Mouse (Mus musculus) stomach, embryonic 15.5 days (tissue): Measurements from ENCODE around the gene 2010300C02Rik. TPM values are rescaled to one million over a fixed set of nuclear protein-coding genes. Genes with fewer than 3 reads are reported as not detected.
A peak's percentile ranks its signal among the peaks of the same experiment; 100 is the strongest.

ENCODE experiments used
- ATAC-seq: fragments of 200-750 bp; cut with Nextera tagmentation; 2 replicates; pipeline ENCODE4 v1.8.0; 2017; ENCODE audit warnings: low read depth, moderate number of reproducible peaks, moderate TSS enrichment; ENCODE audit not compliant: insufficient read depth, low FRiP score
- H3K27ac ChIP-seq: fragments of 300-500 bp; sonication (generic); 2 replicates; pipeline ENCODE4 v1.5.1; 2015; ENCODE audit warnings: mild to moderate bottlenecking, inconsistent platforms
- H3K27me3 ChIP-seq: fragments of 300-500 bp; sonication (generic); replicated peaks from 2 replicates; pipeline ENCODE4 v1.6.1; 2015; ENCODE audit warnings: inconsistent platforms
- H3K36me3 ChIP-seq: fragments of 300-500 bp; sonication (generic); 2 replicates; pipeline ENCODE4 v1.6.1; 2015; ENCODE audit warnings: inconsistent platforms
- H3K4me1 ChIP-seq: fragments of 300-500 bp; sonication (generic); 2 replicates; pipeline ENCODE4 v1.6.1; 2015; ENCODE audit warnings: inconsistent platforms
- H3K4me2 ChIP-seq: fragments of 300-500 bp; sonication (generic); 2 replicates; pipeline ENCODE4 v1.6.1; 2015; ENCODE audit warnings: mild to moderate bottlenecking, inconsistent platforms
- H3K4me3 ChIP-seq: fragments of 300-500 bp; sonication (generic); replicated peaks from 2 replicates; pipeline ENCODE4 v1.5.1; 2015; ENCODE audit warnings: inconsistent platforms
- H3K9ac ChIP-seq: fragments of 300-500 bp; sonication (generic); 2 replicates; pipeline ENCODE4 v1.6.1; 2015; ENCODE audit warnings: inconsistent platforms
- H3K9me3 ChIP-seq: fragments of 300-500 bp; sonication (generic); 2 replicates; pipeline ENCODE4 v1.6.1; 2016; ENCODE audit warnings: inconsistent platforms
- WGBS: fragments of 180-500 bp; shearing (Covaris S2); methylation state at CpG from one replicate; pipeline ENCODE4 v1.1.7; 2015; 5-methylcytosine and 5-hydroxymethylcytosine counted together
- polyA plus RNA-seq: library from polyadenylated mRNA; unstranded; fragments of >200 nt; fragmentation: Nextera tagmentation; extraction: Ambion mirVana; gene quantifications from 2 replicates; pipeline ENCODE4 v1.2.1, GENCODE M21; 2015

2010300C02Rik gene
- polyA plus RNA-seq, 1 experiment from 2014 or later = 13.3 TPM

GRCm38 (mm10) chr1:37663606-37664005 lies 56.3 kb downstream of the 2010300C02Rik start:
- Histone ChIP-seq H3K27me3 (no peaks in the 10 kb centered on the region), H3K36me3 (no peaks in the 10 kb centered on the region), H3K9ac (no peak overlapping the region), H3K4me2 (no peak overlapping the region), H3K4me3 (no peak overlapping the region), H3K9me3 (no peaks in the 10 kb centered on the region), H3K4me1 (0 out of 2 replicates have a peak, but pooled peaks cover 4% of the 10 kb centered on the region), H3K27ac (no peak overlapping the region)
- WGBS = 72% methylated on average over 5 of the region's 5 CpGs
- no peak for ATAC-seq

- no peaks in the 10 kb centered on the region for H3K27me3 ChIP-seq
- no peak overlapping the region for H3K27ac ChIP-seq
- H3K9ac ChIP-seq = no peak overlapping the region
- H3K4me1 ChIP-seq = no peaks in the 10 kb centered on the region
- 88% methylated on average over 2 of the region's 2 CpGs for WGBS
- no peak for ATAC-seq
- no peaks in the 10 kb centered on the region; the same call in 1 of the 2 replicates for H3K9me3 ChIP-seq
- H3K4me2 ChIP-seq = no peak overlapping the region
- H3K36me3 ChIP-seq = no peaks in the 10 kb centered on the region
- no peak overlapping the region for H3K4me3 ChIP-seq
Measured at GRCm38 (mm10) chr1:37656017-37656416, 63.9 kb downstream of the 2010300C02Rik start.

GRCm38 (mm10) chr1:37653992-37654391 lies 65.9 kb downstream of the 2010300C02Rik start:
- no peak overlapping the region for H3K9ac ChIP-seq
- H3K4me2 ChIP-seq = no peak overlapping the region
- no peaks in the 10 kb centered on the region for H3K4me1 ChIP-seq
- H3K27ac ChIP-seq = no peak overlapping the region
- ATAC-seq = no peak
- no peaks in the 10 kb centered on the region; the same call in 1 of the 2 replicates for H3K9me3 ChIP-seq
- no peaks in the 10 kb centered on the region for H3K36me3 ChIP-seq
- no peaks in the 10 kb centered on the region for H3K27me3 ChIP-seq
- 79% methylated on average over 5 of the region's 5 CpGs for WGBS
- H3K4me3 ChIP-seq = no peak overlapping the region

- Histone ChIP-seq H3K27ac (no peak overlapping the region), H3K9ac (no peak overlapping the region), H3K4me1 (no peaks in the 10 kb centered on the region), H3K4me2 (no peak overlapping the region), H3K36me3 (no peaks in the 10 kb centered on the region), H3K4me3 (no peak overlapping the region), H3K9me3 (no peaks in the 10 kb centered on the region), H3K27me3 (no peaks in the 10 kb centered on the region)
- WGBS = 78% methylated on average over 10 of the region's 10 CpGs
- ATAC-seq = no peak
Measured at GRCm38 (mm10) chr1:37647066-37647465, 72.8 kb downstream of the 2010300C02Rik start.

GRCm38 (mm10) chr1:37644501-37644900 lies 75.4 kb downstream of the 2010300C02Rik start:
- Histone ChIP-seq H3K9ac (no peak overlapping the region), H3K9me3 (no peaks in the 10 kb centered on the region), H3K27ac (no peak overlapping the region), H3K4me2 (no peak overlapping the region), H3K27me3 (no peaks in the 10 kb centered on the region), H3K36me3 (no peaks in the 10 kb centered on the region), H3K4me1 (no peaks in the 10 kb centered on the region), H3K4me3 (no peak overlapping the region)
- no peak for ATAC-seq
- 89% methylated on average over 16 of the region's 16 CpGs for WGBS

- ATAC-seq = no peak
- H3K36me3 ChIP-seq = no peaks in the 10 kb centered on the region
- H3K4me2 ChIP-seq = no peak overlapping the region
- no peak overlapping the region for H3K9ac ChIP-seq
- H3K4me1 ChIP-seq = peaks cover 1% of the 10 kb centered on the region; the same call in 1 of the 2 replicates
- H3K4me3 ChIP-seq = no peak overlapping the region
- H3K27me3 ChIP-seq = no peaks in the 10 kb centered on the region
- no peak overlapping the region for H3K27ac ChIP-seq
- H3K9me3 ChIP-seq = no peaks in the 10 kb centered on the region
- 74% methylated on average over 5 of the region's 5 CpGs for WGBS
Measured at GRCm38 (mm10) chr1:37643794-37644365, 76.0 kb downstream of the 2010300C02Rik start.

GRCm38 (mm10) chr1:37641361-37641760 lies 78.5 kb downstream of the 2010300C02Rik start:
- Histone ChIP-seq H3K36me3 (no peaks in the 10 kb centered on the region), H3K4me2 (no peak overlapping the region), H3K27me3 (no peaks in the 10 kb centered on the region), H3K4me3 (no peak overlapping the region), H3K9ac (no peak overlapping the region), H3K27ac (no peak overlapping the region), H3K9me3 (no peaks in the 10 kb centered on the region), H3K4me1 (peaks cover 4% of the 10 kb centered on the region; the same call in 1 of the 2 replicates)
- 84% methylated on average over 11 of the region's 11 CpGs for WGBS
- ATAC-seq = no peak

GRCm38 (mm10) chr1:37639101-37639500 lies 80.8 kb downstream of the 2010300C02Rik start:
- H3K4me3 ChIP-seq = 0 out of 2 replicates have a peak overlapping the region, but pooled peaks have one; percentile 9
- WGBS = 9% methylated on average over 10 of the region's 10 CpGs

GRCm38 (mm10) chr1:37638560-37638959 lies 81.3 kb downstream of the 2010300C02Rik start:
- Histone ChIP-seq H3K36me3 (no peaks in the 10 kb centered on the region), H3K27me3 (no peaks in the 10 kb centered on the region), H3K27ac (no peak overlapping the region), H3K4me2 (no peak overlapping the region; the same call in 1 of the 2 replicates), H3K4me3 (no peak overlapping the region), H3K9me3 (no peaks in the 10 kb centered on the region), H3K4me1 (peaks cover 4% of the 10 kb centered on the region; the same call in 1 of the 2 replicates), H3K9ac (no peak overlapping the region)
- no peak for ATAC-seq
- 76% methylated on average over 9 of the region's 9 CpGs for WGBS

More at GRCm38 (mm10) chr1:37639101-37639500, 80.8 kb downstream of the 2010300C02Rik start:
- no peak overlapping the region for H3K27ac ChIP-seq
- H3K4me1 ChIP-seq = peaks cover 4% of the 10 kb centered on the region; the same call in 1 of the 2 replicates
- H3K27me3 ChIP-seq = no peaks in the 10 kb centered on the region
- H3K9ac ChIP-seq = no peak overlapping the region
- peak; percentile 54; the same call in 1 of the 2 replicates for ATAC-seq
- H3K9me3 ChIP-seq = no peaks in the 10 kb centered on the region
- H3K4me2 ChIP-seq = peak overlapping the region; percentile 48
- no peaks in the 10 kb centered on the region for H3K36me3 ChIP-seq

- H3K9me3 ChIP-seq = no peaks in the 10 kb centered on the region
- H3K9ac ChIP-seq = no peak overlapping the region
- no peaks in the 10 kb centered on the region for H3K36me3 ChIP-seq
- no peaks in the 10 kb centered on the region for H3K27me3 ChIP-seq
- no peak overlapping the region for H3K4me3 ChIP-seq
- 68% methylated on average over 11 of the region's 11 CpGs for WGBS
- peaks cover 4% of the 10 kb centered on the region; the same call in 1 of the 2 replicates for H3K4me1 ChIP-seq
- H3K27ac ChIP-seq = no peak overlapping the region
- ATAC-seq = no peak
- H3K4me2 ChIP-seq = no peak overlapping the region
Measured at GRCm38 (mm10) chr1:37637571-37637970, 82.3 kb downstream of the 2010300C02Rik start.

GRCm38 (mm10) chr1:37636824-37637223 lies 83.1 kb downstream of the 2010300C02Rik start:
- H3K4me1 ChIP-seq = peaks cover 4% of the 10 kb centered on the region; the same call in 1 of the 2 replicates
- H3K4me3 ChIP-seq = no peak overlapping the region
- H3K4me2 ChIP-seq = no peak overlapping the region
- H3K36me3 ChIP-seq = no peaks in the 10 kb centered on the region
- WGBS = 91% methylated on average over 5 of the region's 5 CpGs
- H3K9me3 ChIP-seq = no peaks in the 10 kb centered on the region
- H3K27ac ChIP-seq = no peak overlapping the region
- no peak overlapping the region for H3K9ac ChIP-seq
- no peak for ATAC-seq
- no peaks in the 10 kb centered on the region for H3K27me3 ChIP-seq

GRCm38 (mm10) chr1:37636169-37636568 lies 83.7 kb downstream of the 2010300C02Rik start:
- no peak overlapping the region for H3K9ac ChIP-seq
- no peaks in the 10 kb centered on the region for H3K27me3 ChIP-seq
- no peak overlapping the region for H3K27ac ChIP-seq
- no peak for ATAC-seq
- H3K9me3 ChIP-seq = no peaks in the 10 kb centered on the region
- no peak overlapping the region for H3K4me2 ChIP-seq
- H3K36me3 ChIP-seq = no peaks in the 10 kb centered on the region
- WGBS = 76% methylated on average over 1 of the region's 2 CpGs
- peaks cover 4% of the 10 kb centered on the region; the same call in 1 of the 2 replicates for H3K4me1 ChIP-seq
- no peak overlapping the region for H3K4me3 ChIP-seq
